Mouse (Mus musculus): ENCODE measurements at regions not wholly inside any gene's neighbourhood (a gene's known extent, or its start where the extent isn't known, plus 50 kb on each side); places are given as distances from the start of the nearest gene placed in this dataset.

DNA sequence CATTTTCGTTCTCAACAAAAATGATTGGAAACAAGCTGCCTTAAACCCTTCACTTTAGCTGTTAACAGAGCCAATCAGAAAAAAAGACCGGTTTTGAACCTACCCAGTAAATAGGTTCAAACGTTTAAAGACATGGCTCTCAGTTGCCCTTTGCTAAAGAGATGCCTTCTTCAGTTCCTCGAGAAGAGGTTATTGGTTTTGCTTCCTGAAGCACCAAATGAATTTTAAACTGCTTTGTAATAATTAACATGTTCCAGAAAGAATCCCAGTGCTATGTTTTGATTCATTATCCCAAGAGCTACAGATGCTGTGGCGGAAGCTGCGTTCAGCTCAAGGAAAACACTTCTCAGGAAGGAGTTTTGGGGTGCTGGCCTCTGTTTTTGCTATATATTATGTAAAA is 160.1 kb upstream of the G2e3 start:
- TF ChIP-seq POLR2A (IDR thresholded peaks at IDR 0.05; ENCODE audit: control insufficient read depth, extremely low read depth, insufficient read depth, low read length, poor library complexity), result no peak
- TF ChIP-seq CTCF (IDR thresholded peaks at IDR 0.05; ENCODE audit: borderline replicate concordance, control insufficient read depth, extremely low read depth, insufficient read depth, low read length, poor library complexity), result no peak
